Comparison of ENCODE assay signal across 9 mouse cellular contexts in the genomic region with DNA sequence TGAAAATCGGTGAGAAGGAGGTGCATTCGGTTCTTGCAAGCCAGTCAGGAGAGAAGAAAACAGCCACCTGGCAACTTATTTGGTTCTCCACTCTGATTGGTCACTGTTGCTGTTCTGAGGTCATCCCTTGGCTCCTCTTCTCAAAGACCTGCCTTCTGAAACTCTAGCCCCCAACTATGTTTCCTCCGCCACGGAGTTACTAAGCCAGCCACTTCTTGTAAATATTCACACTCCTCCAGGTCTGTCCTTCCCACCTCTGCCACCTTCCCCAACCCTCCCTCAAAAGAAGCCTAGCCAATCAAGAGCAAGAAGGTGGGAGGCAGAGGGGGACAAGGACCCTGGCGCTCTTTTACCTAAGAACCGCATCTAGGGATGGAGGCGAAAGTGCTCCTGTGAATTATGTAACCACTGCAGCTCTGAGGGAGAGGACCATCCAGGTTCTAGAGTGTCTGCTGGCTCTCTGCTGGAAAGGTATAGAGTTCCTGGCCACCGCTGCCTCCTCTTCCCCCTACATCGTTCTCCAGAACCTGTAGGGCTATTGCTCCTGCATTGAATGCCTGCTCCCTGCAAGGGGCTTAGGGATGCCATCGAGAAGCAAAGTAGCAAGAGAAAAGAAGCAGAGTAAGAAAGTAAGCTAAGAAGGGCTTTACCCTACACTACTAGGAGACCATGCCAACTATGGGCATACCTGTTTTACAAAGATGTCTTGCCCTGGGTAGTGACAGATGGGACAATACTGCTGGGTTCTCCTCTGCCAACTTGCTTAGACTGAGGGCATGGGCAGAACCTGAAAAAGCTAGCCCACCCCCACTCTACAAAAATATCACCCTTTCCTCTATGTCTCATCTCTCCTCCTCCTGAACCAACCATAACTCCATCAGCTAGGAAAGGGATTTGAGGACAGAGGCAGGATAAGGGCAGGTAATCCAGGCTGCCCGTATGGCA.
DNase-seq lines count a peak whose midpoint lies in the region; ATAC-seq and TF ChIP-seq lines count a peak whose summit lies in the region.
"Had no signal": no experiment of that assay in that cellular context is flagged by ENCODE, and none has a peak within 500 bp of the region (broad histone marks: within the 10 kb centered on the region; RNA-seq: fewer than 3 reads in every experiment).

No protein-coding gene starts in this region.

- 26% methylated on average over 11 of the region's 11 CpGs for WGBS in hindbrain, embryonic 14.5 days
- 26% methylated on average over 11 of the region's 11 CpGs for WGBS in neural tube, embryonic 14.5 days

- H3K27me3 ChIP-seq in hindbrain, embryonic 14.5 days (ENCODE audit: control insufficient read depth, insufficient read depth, low read length): peaks cover 9% of the 10 kb centered on the region; the same call in 1 of the 2 replicates
- H3K27me3 ChIP-seq in neural tube, embryonic 14.5 days (ENCODE audit: control insufficient read depth, insufficient read depth, low read length): peaks cover 3% of the 10 kb centered on the region

- DNase-seq in left cerebral cortex, postnatal 25 days (ENCODE audit: low spot score in 2 of 2): peak; percentile 30 to 58
- DNase-seq in left cerebral cortex, postnatal 10 days (ENCODE audit: extremely low spot score in 1 of 2, low spot score in 2 of 2): no peak
- DNase-seq in hindbrain, embryonic 14.5 days (ENCODE audit: low spot score): no peak
- DNase-seq in spleen, postnatal 10 days (ENCODE audit: low spot score in 2 of 2): no peak
- DNase-seq in kidney, postnatal 4 days: no peak

- intact Hi-C loops in left cerebral cortex, postnatal 25 days (cut with DNase I): loop anchor here (2.0 to 5.0 kb wide), 4 partner anchors 183 to 479 kb away; no protein-coding TSS in a partner anchor
- intact Hi-C loops in left cerebral cortex, postnatal 10 days (cut with DNase I): loop anchor here (5.0 to 10.0 kb wide), 4 partner anchors 129 to 459 kb away; no protein-coding TSS in a partner anchor

- H3K9me3 ChIP-seq in hindbrain, embryonic 14.5 days (ENCODE audit: control insufficient read depth, low read length): no peaks in the 10 kb centered on the region
- H3K9me3 ChIP-seq in neural tube, embryonic 14.5 days (ENCODE audit: control insufficient read depth, low read length): no peaks in the 10 kb centered on the region

- peak overlapping the region; percentile 81 for H3K4me2 ChIP-seq in hindbrain, embryonic 14.5 days (replicated peaks)
- H3K4me2 ChIP-seq in neural tube, embryonic 14.5 days (ENCODE audit: low read depth, low read length): peak overlapping the region; percentile 69

- no peaks in the 10 kb centered on the region for H3K36me3 ChIP-seq in hindbrain, embryonic 14.5 days (replicated peaks; ENCODE audit: control insufficient read depth, insufficient read depth)
- H3K36me3 ChIP-seq in neural tube, embryonic 14.5 days (ENCODE audit: control insufficient read depth, insufficient read depth, low read length): no peaks in the 10 kb centered on the region

- TF ChIP-seq POLR2A in cortical plate, adult 2 months (IDR thresholded peaks at IDR 0.05; ENCODE audit: extremely low read depth, insufficient read depth, low read length): 0 out of 2 replicates have a peak, but pooled peaks have one; percentile 31

- peak overlapping the region; percentile 69 for H3K9ac ChIP-seq in hindbrain, embryonic 14.5 days
- H3K9ac ChIP-seq in neural tube, embryonic 14.5 days (replicated peaks; ENCODE audit: low read depth, low read length): peak overlapping the region; percentile 92; the same call in 1 of the 2 replicates

- no peak for TF ChIP-seq CTCF in cortical plate, adult 2 months (IDR thresholded peaks at IDR 0.05; ENCODE audit: extremely low read depth, insufficient read depth, low read length)

- ATAC-seq in hindbrain, embryonic 14.5 days (ENCODE audit: low FRiP score): no peak
- ATAC-seq in neural tube, embryonic 14.5 days (ENCODE audit: low read depth): no peak
- ATAC-seq in megakaryocyte, adult 5-6 weeks (ENCODE audit: poor library complexity, severe bottlenecking): no peak

- peaks cover 2% of the 10 kb centered on the region; the same call in 1 of the 2 replicates for H3K4me1 ChIP-seq in cortical plate, adult 2 months (ENCODE audit: control insufficient read depth, insufficient read depth, low read length)
- peaks cover 30% of the 10 kb centered on the region for H3K4me1 ChIP-seq in hindbrain, embryonic 14.5 days (replicated peaks; ENCODE audit: control insufficient read depth, insufficient read depth, low read length)
- H3K4me1 ChIP-seq in neural tube, embryonic 14.5 days (ENCODE audit: control insufficient read depth, insufficient read depth, low read length): peaks cover 22% of the 10 kb centered on the region

- peak overlapping the region; percentile 73 for H3K4me3 ChIP-seq in cortical plate, adult 2 months (ENCODE audit: insufficient read depth, low read length)
- H3K4me3 ChIP-seq in hindbrain, embryonic 14.5 days (replicated peaks; ENCODE audit: low read length): peak overlapping the region; percentile 74
- H3K4me3 ChIP-seq in neural tube, embryonic 14.5 days (ENCODE audit: low read depth, low read length): peak overlapping the region; percentile 64

- H3K27ac ChIP-seq in cortical plate, adult 2 months (ENCODE audit: insufficient read depth, low read length): peak overlapping the region; percentile 42
- no peak overlapping the region for H3K27ac ChIP-seq in hindbrain, embryonic 14.5 days
- no peak overlapping the region for H3K27ac ChIP-seq in neural tube, embryonic 14.5 days (ENCODE audit: low read depth, low read length)
- H3K27ac ChIP-seq: kidney, postnatal 0 days had no signal

Comparison
In these comparisons a context has a peak if more than half of its experiments do, and no peak if none do; other contexts are left out.
1. DNase-seq: peak in left cerebral cortex, postnatal 25 days (2 of 2); none in left cerebral cortex, postnatal 10 days (0 of 2), hindbrain, embryonic 14.5 days (single experiment), spleen, postnatal 10 days (0 of 2) and kidney, postnatal 4 days (0 of 2).
2. Peak in every context shown above with its lines, with median percentiles within 50 percentile points of each other: H3K4me3 ChIP-seq.